Mouse (Mus musculus): ENCODE measurements around the gene Eif4g2.

- TF ChIP-seq GATA1 (IDR thresholded peaks at IDR 0.05; ENCODE audit: borderline replicate concordance, low read length) = no peak
- no peak for TF ChIP-seq FLI1 (IDR thresholded peaks at IDR 0.05; ENCODE audit: low read length)
Observed at GRCm38 (mm10) chr7:111029046-111029553, 53.7 kb downstream of the Eif4g2 start.

All from megakaryocyte, embryonic 14.5 days (primary cell).